Mouse (Mus musculus) lung, embryonic 15.5 days (tissue): Measurements from ENCODE around the gene Tnfrsf17. TPM values are rescaled to one million over a fixed set of nuclear protein-coding genes. Genes with fewer than 3 reads are reported as not detected.

Source experiments
- ATAC-seq: fragments of 200-750 bp; cut with Nextera tagmentation; 2 replicates; pipeline ENCODE4 v1.8.0; 2017; ENCODE audit warnings: moderate number of reproducible peaks, borderline replicate concordance; ENCODE audit not compliant: low FRiP score, low TSS enrichment; ENCODE audit errors: extremely low read depth
- H3K27ac ChIP-seq: fragments of 300-500 bp; sonication (generic); 2 replicates; pipeline ENCODE4 v1.5.1; 2015; ENCODE audit warnings: moderate library complexity, mild to moderate bottlenecking, inconsistent platforms
- H3K27me3 ChIP-seq: fragments of 300-500 bp; sonication (generic); 2 replicates; pipeline ENCODE4 v1.6.1; 2015; ENCODE audit warnings: inconsistent platforms
- H3K36me3 ChIP-seq: fragments of 300-500 bp; sonication (generic); 2 replicates; pipeline ENCODE4 v1.6.1; 2015; ENCODE audit warnings: inconsistent platforms
- H3K4me1 ChIP-seq: fragments of 300-500 bp; sonication (generic); 2 replicates; pipeline ENCODE4 v1.6.1; 2015; ENCODE audit warnings: inconsistent platforms
- H3K4me2 ChIP-seq: fragments of 300-500 bp; sonication (generic); 2 replicates; pipeline ENCODE4 v1.6.1; 2015; ENCODE audit warnings: inconsistent platforms, mild to moderate bottlenecking, moderate library complexity
- H3K4me3 ChIP-seq: fragments of 300-500 bp; sonication (generic); 2 replicates; pipeline ENCODE4 v1.5.1; 2015; ENCODE audit warnings: mild to moderate bottlenecking, inconsistent platforms
- H3K9ac ChIP-seq: fragments of 300-500 bp; sonication (generic); 2 replicates; pipeline ENCODE4 v1.6.1; 2015; ENCODE audit warnings: inconsistent platforms
- H3K9me3 ChIP-seq: fragments of 300-500 bp; sonication (generic); 2 replicates; pipeline ENCODE4 v1.6.1; 2016; ENCODE audit warnings: inconsistent platforms
- WGBS: fragments of 180-500 bp; shearing (Covaris S2); methylation state at CpG from one replicate; pipeline ENCODE4 v1.1.7; 2015; 5-methylcytosine and 5-hydroxymethylcytosine counted together
- polyA plus RNA-seq: library from polyadenylated mRNA; unstranded; fragments of >200 nt; fragmentation: Nextera tagmentation; extraction: Ambion mirVana; gene quantifications from 2 replicates; pipeline ENCODE4 v1.2.1, GENCODE M21; 2015

The Tnfrsf17 gene
- polyA plus RNA-seq, 1 experiment from 2014 or later, result not detected

DNA sequence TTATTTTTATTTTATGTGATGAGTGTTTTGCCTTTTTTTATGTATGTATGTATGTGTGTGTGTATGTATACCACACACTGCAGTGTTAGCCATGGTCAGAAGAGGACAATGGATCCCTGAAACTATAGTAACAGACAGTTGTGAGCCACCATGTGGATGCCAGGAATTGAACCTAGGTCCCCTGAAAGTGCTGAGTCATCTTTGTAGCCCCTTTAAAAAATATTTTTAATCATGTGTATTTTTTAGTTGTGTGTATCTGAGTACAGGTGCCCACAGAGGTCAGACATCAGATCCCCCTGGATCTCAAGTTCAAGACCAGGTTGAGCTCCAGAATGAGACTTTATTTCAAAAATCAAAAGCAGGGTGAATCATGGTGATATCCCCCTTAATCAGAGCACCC lies 9.9 kb upstream of the Tnfrsf17 start:
- H3K4me2 ChIP-seq, result no peak overlapping the region
- H3K27me3 ChIP-seq, result no peaks in the 10 kb centered on the region
- no peaks in the 10 kb centered on the region for H3K9me3 ChIP-seq
- no peaks in the 10 kb centered on the region for H3K4me1 ChIP-seq
- no peak overlapping the region for H3K4me3 ChIP-seq
- H3K27ac ChIP-seq, result no peak overlapping the region
- no peaks in the 10 kb centered on the region for H3K36me3 ChIP-seq
- no peak for ATAC-seq
- H3K9ac ChIP-seq, result no peak overlapping the region

- WGBS, result 81% methylated on average over 2 of the region's 2 CpGs
- Histone ChIP-seq H3K9me3 (no peaks in the 10 kb centered on the region), H3K4me1 (no peaks in the 10 kb centered on the region), H3K36me3 (no peaks in the 10 kb centered on the region), H3K4me2 (no peak overlapping the region), H3K27me3 (no peaks in the 10 kb centered on the region), H3K9ac (no peak overlapping the region), H3K4me3 (no peak overlapping the region), H3K27ac (no peak overlapping the region)
- ATAC-seq, result no peak
Observed at GRCm38 (mm10) chr16:11305531-11305930, 8.1 kb upstream of the Tnfrsf17 start.

- Histone ChIP-seq H3K4me2 (no peak overlapping the region), H3K27ac (no peak overlapping the region), H3K9ac (no peak overlapping the region), H3K4me3 (no peak overlapping the region), H3K27me3 (no peaks in the 10 kb centered on the region), H3K4me1 (no peaks in the 10 kb centered on the region), H3K36me3 (no peaks in the 10 kb centered on the region), H3K9me3 (no peaks in the 10 kb centered on the region)
- no peak for ATAC-seq
- WGBS, result 60% methylated on average over 5 of the region's 5 CpGs
Observed at GRCm38 (mm10) chr16:11315786-11316320, 2.2 kb downstream of the Tnfrsf17 start.

DNA sequence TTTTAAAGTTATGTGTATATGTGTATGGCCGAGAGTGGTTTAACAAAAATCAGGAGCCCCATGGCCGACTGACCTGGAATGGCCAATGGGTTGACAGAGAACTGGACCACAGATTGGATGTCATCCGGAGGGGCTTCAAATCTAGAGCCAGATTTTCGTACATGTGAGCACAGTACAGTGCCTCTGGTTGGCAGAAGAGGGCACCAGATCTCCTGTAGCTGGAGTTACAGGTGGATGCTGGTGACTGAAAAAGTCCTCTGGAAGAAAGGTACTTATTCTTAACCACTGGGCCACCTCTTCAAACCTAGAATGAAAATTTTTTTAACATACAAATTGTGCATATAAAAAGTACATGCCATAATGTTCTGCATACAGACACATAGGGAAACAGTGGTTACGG lies 3.1 kb downstream of the Tnfrsf17 start:
- H3K4me3 ChIP-seq, result no peak overlapping the region
- H3K27ac ChIP-seq, result no peak overlapping the region
- WGBS, result 69% methylated on average over 5 of the region's 5 CpGs
- H3K36me3 ChIP-seq, result no peaks in the 10 kb centered on the region
- H3K9me3 ChIP-seq, result no peaks in the 10 kb centered on the region
- H3K9ac ChIP-seq, result no peak overlapping the region
- no peaks in the 10 kb centered on the region for H3K4me1 ChIP-seq
- no peaks in the 10 kb centered on the region for H3K27me3 ChIP-seq
- no peak for ATAC-seq
- H3K4me2 ChIP-seq, result no peak overlapping the region

GRCm38 (mm10) chr16:11317324-11317723 lies 3.7 kb downstream of the Tnfrsf17 start:
- no peaks in the 10 kb centered on the region for H3K9me3 ChIP-seq
- no peaks in the 10 kb centered on the region for H3K36me3 ChIP-seq
- H3K27me3 ChIP-seq, result no peaks in the 10 kb centered on the region
- H3K4me1 ChIP-seq, result peaks cover 3% of the 10 kb centered on the region; the same call in 1 of the 2 replicates
- no peak overlapping the region for H3K4me3 ChIP-seq
- peak overlapping the region; percentile 36; the same call in 1 of the 2 replicates for H3K27ac ChIP-seq
- no peak for ATAC-seq
- 52% methylated on average over 6 of the region's 6 CpGs for WGBS
- H3K4me2 ChIP-seq, result no peak overlapping the region
- H3K9ac ChIP-seq, result no peak overlapping the region

DNA sequence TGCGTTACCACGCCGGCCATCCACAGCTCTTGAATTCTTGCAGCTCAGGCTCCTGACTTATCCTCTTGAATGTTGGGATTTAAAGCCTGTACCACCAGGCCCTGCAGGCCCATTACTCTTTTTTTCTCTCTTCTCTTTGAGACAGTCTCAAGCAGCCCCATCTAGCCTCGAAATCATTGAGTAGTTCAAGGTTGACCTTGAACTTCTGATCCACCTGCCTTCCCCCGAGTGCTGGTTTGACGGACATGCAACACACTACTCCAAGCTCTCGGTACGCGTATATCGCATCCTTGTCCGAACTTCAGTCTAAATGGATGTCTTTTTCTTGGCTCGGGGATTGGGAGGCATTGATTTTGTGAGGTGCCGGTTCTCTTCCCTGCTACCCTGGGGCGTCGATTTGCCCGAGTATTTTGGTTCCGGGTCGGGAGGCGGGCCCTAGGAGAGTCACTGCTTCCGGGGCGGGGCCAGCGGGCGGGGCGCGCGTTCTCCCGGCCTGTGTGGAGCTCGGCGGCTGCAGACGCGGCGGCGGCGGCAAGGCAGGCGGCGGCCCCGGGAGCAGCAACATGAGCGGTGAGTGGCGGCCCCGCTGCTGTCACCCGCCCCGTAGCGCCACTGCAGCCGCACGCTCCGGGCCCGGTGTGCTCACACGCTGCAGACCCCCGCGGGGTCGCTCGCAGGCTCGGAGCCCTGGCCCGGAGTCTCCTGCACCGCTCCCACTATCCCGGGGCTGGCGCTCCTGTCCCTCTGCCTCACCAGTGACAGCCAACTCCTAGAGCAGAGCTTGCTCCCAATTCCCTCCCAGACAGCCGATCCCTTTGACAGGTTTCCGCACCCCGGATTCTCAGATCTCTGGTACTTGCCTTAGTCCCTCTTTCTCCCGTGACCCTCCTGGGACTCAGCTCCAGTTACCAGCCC lies 9.1 kb downstream of the Tnfrsf17 start, which contains the start of gene Snx29:
TSS of gene Snx29 (plus strand) at position 500 of the 915 bp plus-strand sequence.
- H3K36me3 ChIP-seq, result no peaks in the 10 kb centered on the region
- H3K4me3 ChIP-seq, result peak within 1 kb of the TSS; percentile 93
- peak within 1 kb of the TSS; percentile 82 for H3K4me2 ChIP-seq
- ATAC-seq, result peak; percentile 98
- H3K27ac ChIP-seq, result peak within 1 kb of the TSS; percentile 81
- no peaks in the 10 kb centered on the region for H3K9me3 ChIP-seq
- no peaks in the 10 kb centered on the region for H3K27me3 ChIP-seq
- H3K4me1 ChIP-seq, result peaks cover 12% of the 10 kb centered on the region; the same call in 1 of the 2 replicates
- peak within 1 kb of the TSS; percentile 83 for H3K9ac ChIP-seq
- 4% methylated on average over 61 of the region's 61 CpGs for WGBS

- ATAC-seq, result peak; percentile 19; the same call in 1 of the 2 replicates
- H3K4me2 ChIP-seq, result peak overlapping the region; percentile 82
- WGBS, result 7% methylated on average over 17 of the region's 17 CpGs
- H3K27ac ChIP-seq, result peak overlapping the region; percentile 81
- no peaks in the 10 kb centered on the region for H3K27me3 ChIP-seq
- H3K9ac ChIP-seq, result peak overlapping the region; percentile 83
- no peaks in the 10 kb centered on the region for H3K36me3 ChIP-seq
- H3K4me3 ChIP-seq, result peak overlapping the region; percentile 93
- no peaks in the 10 kb centered on the region for H3K9me3 ChIP-seq
- H3K4me1 ChIP-seq, result peaks cover 12% of the 10 kb centered on the region; the same call in 1 of the 2 replicates
Observed at GRCm38 (mm10) chr16:11323324-11324051, 9.9 kb downstream of the Tnfrsf17 start.

- no peak overlapping the region for H3K4me3 ChIP-seq
- no peaks in the 10 kb centered on the region for H3K9me3 ChIP-seq
- H3K27ac ChIP-seq, result no peak overlapping the region
- H3K4me2 ChIP-seq, result no peak overlapping the region
- no peaks in the 10 kb centered on the region for H3K36me3 ChIP-seq
- no peak overlapping the region for H3K9ac ChIP-seq
- WGBS, result 68% methylated on average over 3 of the region's 3 CpGs
- H3K27me3 ChIP-seq, result no peaks in the 10 kb centered on the region
- H3K4me1 ChIP-seq, result no peaks in the 10 kb centered on the region
- ATAC-seq, result no peak
Observed at GRCm38 (mm10) chr16:11330081-11330800, 16.6 kb downstream of the Tnfrsf17 start.

- H3K27ac ChIP-seq, result no peak overlapping the region
- H3K9me3 ChIP-seq, result no peaks in the 10 kb centered on the region
- no peak overlapping the region for H3K9ac ChIP-seq
- H3K36me3 ChIP-seq, result no peaks in the 10 kb centered on the region
- no peak overlapping the region for H3K4me2 ChIP-seq
- H3K27me3 ChIP-seq, result no peaks in the 10 kb centered on the region
- H3K4me3 ChIP-seq, result no peak overlapping the region
- H3K4me1 ChIP-seq, result no peaks in the 10 kb centered on the region
- ATAC-seq, result no peak
- WGBS, result 77% methylated on average over 1 of the region's 1 CpGs
Observed at GRCm38 (mm10) chr16:11331030-11331429, 17.4 kb downstream of the Tnfrsf17 start.

DNA sequence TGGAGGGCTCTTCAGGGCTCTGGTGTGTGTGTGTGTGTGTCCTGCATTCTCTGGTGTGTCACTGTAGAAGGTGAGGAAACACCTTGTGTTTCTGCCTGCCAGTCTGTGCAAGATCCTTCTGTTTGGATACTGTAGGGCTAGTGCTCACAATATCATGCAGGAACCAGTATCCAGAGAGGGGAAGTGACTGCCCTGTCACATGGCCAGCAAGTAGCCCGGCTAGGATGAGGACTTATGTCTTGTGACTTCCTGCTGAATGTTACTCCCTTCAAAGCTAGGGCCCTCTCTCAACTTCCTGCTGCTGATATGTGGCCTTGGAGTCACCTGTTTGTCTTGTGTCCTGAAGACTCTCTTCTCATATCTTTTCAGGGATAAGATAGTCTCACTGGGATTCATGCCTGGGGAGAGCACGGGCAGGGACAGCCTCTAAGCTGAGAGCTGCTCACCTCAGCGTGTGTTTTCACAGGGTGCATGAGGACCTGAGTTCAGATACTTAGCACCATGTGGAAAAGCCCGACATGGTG lies 29.7 kb downstream of the Tnfrsf17 start:
- no peaks in the 10 kb centered on the region for H3K9me3 ChIP-seq
- no peaks in the 10 kb centered on the region for H3K27me3 ChIP-seq
- H3K27ac ChIP-seq, result no peak overlapping the region; the same call in 1 of the 2 replicates
- peak; percentile 52 for ATAC-seq
- WGBS, result 73% methylated on average over 4 of the region's 4 CpGs
- no peaks in the 10 kb centered on the region for H3K36me3 ChIP-seq
- H3K4me2 ChIP-seq, result no peak overlapping the region
- no peak overlapping the region for H3K4me3 ChIP-seq
- H3K4me1 ChIP-seq, result no peaks in the 10 kb centered on the region
- no peak overlapping the region for H3K9ac ChIP-seq

- Histone ChIP-seq H3K36me3 (no peaks in the 10 kb centered on the region), H3K27me3 (no peaks in the 10 kb centered on the region), H3K4me2 (no peak overlapping the region), H3K27ac (no peak overlapping the region), H3K9ac (no peak overlapping the region), H3K9me3 (no peaks in the 10 kb centered on the region), H3K4me3 (no peak overlapping the region), H3K4me1 (no peaks in the 10 kb centered on the region)
- ATAC-seq, result no peak
- 58% methylated on average over 7 of the region's 7 CpGs for WGBS
Observed at GRCm38 (mm10) chr16:11351903-11352302, 38.3 kb downstream of the Tnfrsf17 start.
